Mouse (Mus musculus): ENCODE measurements around the gene Pex10. TPM values are rescaled to one million over a fixed set of nuclear protein-coding genes. Genes with fewer than 3 reads are reported as not detected.
A peak's percentile ranks its signal among the peaks of the same experiment; 100 is the strongest.

Pex10 gene
- polyA plus RNA-seq, 1 experiment from 2014 or later = 10.3 TPM

DNA sequence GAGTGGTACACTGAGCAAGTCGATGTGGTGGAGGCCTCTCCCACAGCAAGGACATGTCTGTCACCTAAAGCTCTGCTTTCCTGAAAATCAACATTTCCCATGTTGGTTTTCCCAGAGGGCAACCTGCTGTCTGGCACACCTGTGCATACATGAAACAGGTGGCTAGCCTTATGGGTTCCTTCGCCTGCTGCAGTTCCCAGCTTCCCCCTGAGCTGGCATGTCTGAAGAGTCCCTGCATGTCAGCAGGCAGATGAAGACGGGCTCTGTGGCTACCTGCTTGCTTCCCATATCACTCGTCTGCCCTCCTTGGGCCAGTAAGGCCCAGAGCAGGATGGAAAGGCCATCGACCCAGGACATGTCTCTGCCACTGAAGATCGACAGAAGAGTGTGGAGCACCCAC, 30.6 kb downstream of the Pex10 start:
- H3K4me3 ChIP-seq = no peak overlapping the region
- ATAC-seq = no peak
- H3K9me3 ChIP-seq (replicated peaks) = no peaks in the 10 kb centered on the region
- WGBS (ENCODE audit: insufficient replicate concordance) = 66% methylated on average over 6 of the region's 6 CpGs
- H3K27me3 ChIP-seq (replicated peaks) = no peaks in the 10 kb centered on the region
- no peak overlapping the region for H3K4me2 ChIP-seq
- H3K9ac ChIP-seq = no peak overlapping the region
- no peak overlapping the region for H3K27ac ChIP-seq
- 0 out of 2 replicates have a peak, but pooled peaks cover 6% of the 10 kb centered on the region for H3K4me1 ChIP-seq
- H3K36me3 ChIP-seq = no peaks in the 10 kb centered on the region

DNA sequence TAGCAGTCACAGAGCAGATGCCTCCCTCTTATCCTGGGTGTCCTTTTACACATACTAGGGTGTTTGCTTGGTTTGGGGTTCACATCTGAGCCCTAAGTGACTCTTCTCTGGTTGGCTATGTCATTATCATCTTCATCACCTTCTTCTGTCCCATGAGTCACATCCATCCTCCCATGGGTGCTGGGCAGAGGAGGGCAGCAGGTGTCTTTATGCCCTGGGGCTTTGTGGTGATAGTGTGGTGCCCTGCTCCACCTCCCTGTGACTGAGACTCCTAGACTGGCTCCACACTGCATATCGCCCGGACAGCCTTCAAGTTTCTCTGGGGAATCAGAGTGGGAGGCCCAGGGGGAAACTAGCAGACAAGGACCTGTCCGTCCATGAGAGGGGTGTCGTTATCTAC, 31.8 kb downstream of the Pex10 start:
- WGBS (ENCODE audit: insufficient replicate concordance) = 57% methylated on average over 4 of the region's 4 CpGs
- 0 out of 2 replicates have a peak, but pooled peaks cover 6% of the 10 kb centered on the region for H3K4me1 ChIP-seq
- no peaks in the 10 kb centered on the region for H3K9me3 ChIP-seq (replicated peaks)
- H3K9ac ChIP-seq = no peak overlapping the region
- no peak overlapping the region for H3K4me3 ChIP-seq
- H3K36me3 ChIP-seq = no peaks in the 10 kb centered on the region
- H3K27ac ChIP-seq = no peak overlapping the region
- no peak for ATAC-seq
- no peak overlapping the region for H3K4me2 ChIP-seq
- no peaks in the 10 kb centered on the region for H3K27me3 ChIP-seq (replicated peaks)

DNA sequence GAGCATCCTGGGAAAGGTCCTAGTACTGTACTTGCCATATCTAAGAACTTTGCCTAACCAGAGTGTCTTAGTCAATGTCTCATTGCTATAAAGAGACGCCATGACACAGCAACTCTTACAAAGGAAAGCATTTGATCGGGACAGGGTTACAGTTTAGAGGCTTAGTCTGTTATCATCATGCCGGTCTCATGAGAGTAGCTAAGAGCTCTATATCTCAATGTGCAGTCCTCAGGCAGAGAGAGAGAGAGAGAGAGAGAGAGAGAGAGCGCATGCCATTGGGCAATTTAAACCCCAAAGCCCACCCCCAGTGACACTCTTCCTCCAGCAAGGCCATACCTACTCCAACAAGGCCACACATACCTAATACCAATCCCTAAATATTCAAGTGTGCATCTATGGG, 41.1 kb downstream of the Pex10 start:
- ATAC-seq = peak; percentile 84
- 41% methylated on average over 4 of the region's 4 CpGs for WGBS (ENCODE audit: insufficient replicate concordance)

DNA sequence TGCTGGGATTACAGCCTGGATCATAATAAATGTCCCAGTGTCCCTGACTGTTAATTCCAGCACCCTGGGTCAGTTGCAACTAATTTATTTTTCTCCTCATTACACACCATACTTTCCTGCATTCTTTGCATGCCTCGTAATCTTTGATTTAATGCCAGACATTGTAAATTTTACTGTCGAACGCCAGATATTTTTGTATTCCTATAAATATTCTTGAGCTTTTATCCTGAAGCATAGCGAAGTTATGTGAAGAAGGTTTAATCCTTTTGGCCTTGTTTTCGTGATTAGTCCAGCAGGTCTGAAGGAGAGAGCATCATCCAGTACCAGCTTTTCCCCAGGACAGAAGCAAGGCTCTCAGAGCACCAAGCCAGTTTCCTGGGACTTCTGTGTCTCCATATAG, 42.7 kb downstream of the Pex10 start:
- H3K27ac ChIP-seq = no peak overlapping the region
- H3K4me3 ChIP-seq = no peak overlapping the region
- no peak overlapping the region for H3K9ac ChIP-seq
- no peak for ATAC-seq
- no peaks in the 10 kb centered on the region for H3K9me3 ChIP-seq (replicated peaks)
- peaks cover 20% of the 10 kb centered on the region for H3K4me1 ChIP-seq
- no peaks in the 10 kb centered on the region for H3K36me3 ChIP-seq
- WGBS (ENCODE audit: insufficient replicate concordance) = 71% methylated on average over 5 of the region's 5 CpGs
- H3K27me3 ChIP-seq (replicated peaks) = no peaks in the 10 kb centered on the region
- no peak overlapping the region for H3K4me2 ChIP-seq

More for the DNA sequence above, 41.1 kb downstream of the Pex10 start:
- Histone ChIP-seq H3K27ac (peak overlapping the region; percentile 71), H3K4me2 (no peak overlapping the region), H3K4me3 (no peak overlapping the region), H3K27me3 (replicated peaks) (no peaks in the 10 kb centered on the region), H3K4me1 (peaks cover 20% of the 10 kb centered on the region), H3K9ac (no peak overlapping the region), H3K9me3 (replicated peaks) (no peaks in the 10 kb centered on the region), H3K36me3 (no peaks in the 10 kb centered on the region)

- Histone ChIP-seq H3K36me3 (no peaks in the 10 kb centered on the region), H3K9me3 (replicated peaks) (no peaks in the 10 kb centered on the region), H3K27me3 (replicated peaks) (no peaks in the 10 kb centered on the region), H3K27ac (no peak overlapping the region), H3K9ac (no peak overlapping the region), H3K4me1 (peaks cover 28% of the 10 kb centered on the region), H3K4me3 (no peak overlapping the region), H3K4me2 (no peak overlapping the region)
- no peak for ATAC-seq
- 68% methylated on average over 8 of the region's 8 CpGs for WGBS (ENCODE audit: insufficient replicate concordance)
Observed at GRCm38 (mm10) chr4:155113766-155114410, 47.1 kb downstream of the Pex10 start.

DNA sequence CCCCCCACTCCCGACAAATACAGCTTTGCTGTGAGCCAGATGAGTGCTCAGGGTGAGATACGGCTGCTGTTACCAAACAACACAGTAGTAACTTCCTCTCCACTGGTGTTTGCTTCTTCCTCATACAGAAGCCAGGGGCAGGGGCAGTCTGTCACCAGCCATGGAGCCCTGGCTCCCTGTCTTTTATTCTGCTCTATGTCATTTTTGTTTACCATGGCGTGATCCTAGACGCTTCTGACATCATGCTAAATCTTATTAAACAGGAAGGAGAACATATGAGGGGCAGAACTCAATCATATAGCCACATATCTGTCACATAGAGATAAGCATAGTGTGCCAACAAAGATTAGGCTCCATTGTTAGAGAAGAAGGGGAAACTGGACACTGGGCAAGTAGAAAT, 49.8 kb downstream of the Pex10 start:
- ATAC-seq = 0 out of 2 replicates have a peak, but pooled peaks have one; percentile 6
- Histone ChIP-seq H3K27me3 (replicated peaks) (no peaks in the 10 kb centered on the region), H3K4me1 (peaks cover 52% of the 10 kb centered on the region), H3K27ac (no peak overlapping the region), H3K36me3 (no peaks in the 10 kb centered on the region), H3K9me3 (replicated peaks) (no peaks in the 10 kb centered on the region), H3K4me2 (0 out of 2 replicates have a peak overlapping the region, but pooled peaks have one; percentile 32), H3K4me3 (no peak overlapping the region), H3K9ac (no peak overlapping the region)
- 13% methylated on average over 4 of the region's 4 CpGs for WGBS (ENCODE audit: insufficient replicate concordance)

GRCm38 (mm10) chr4:155117396-155117978, 50.7 kb downstream of the Pex10 start:
- no peak overlapping the region for H3K9ac ChIP-seq
- H3K27ac ChIP-seq = peak overlapping the region; percentile 70
- no peaks in the 10 kb centered on the region for H3K27me3 ChIP-seq (replicated peaks)
- H3K9me3 ChIP-seq (replicated peaks) = no peaks in the 10 kb centered on the region
- H3K4me1 ChIP-seq = peaks cover 61% of the 10 kb centered on the region
- peak; percentile 87 for ATAC-seq
- WGBS (ENCODE audit: insufficient replicate concordance) = 42% methylated on average over 6 of the region's 6 CpGs
- H3K36me3 ChIP-seq = no peaks in the 10 kb centered on the region
- no peak overlapping the region for H3K4me3 ChIP-seq
- H3K4me2 ChIP-seq = peak overlapping the region; percentile 32

GRCm38 (mm10) chr4:155118278-155118677, 51.5 kb downstream of the Pex10 start:
- Histone ChIP-seq H3K4me2 (no peak overlapping the region; the same call in 1 of the 2 replicates), H3K4me3 (no peak overlapping the region), H3K9ac (no peak overlapping the region), H3K9me3 (replicated peaks) (no peaks in the 10 kb centered on the region), H3K27me3 (replicated peaks) (no peaks in the 10 kb centered on the region), H3K4me1 (peaks cover 68% of the 10 kb centered on the region), H3K36me3 (no peaks in the 10 kb centered on the region), H3K27ac (no peak overlapping the region)
- 86% methylated on average over 10 of the region's 10 CpGs for WGBS (ENCODE audit: insufficient replicate concordance)
- ATAC-seq = no peak

DNA sequence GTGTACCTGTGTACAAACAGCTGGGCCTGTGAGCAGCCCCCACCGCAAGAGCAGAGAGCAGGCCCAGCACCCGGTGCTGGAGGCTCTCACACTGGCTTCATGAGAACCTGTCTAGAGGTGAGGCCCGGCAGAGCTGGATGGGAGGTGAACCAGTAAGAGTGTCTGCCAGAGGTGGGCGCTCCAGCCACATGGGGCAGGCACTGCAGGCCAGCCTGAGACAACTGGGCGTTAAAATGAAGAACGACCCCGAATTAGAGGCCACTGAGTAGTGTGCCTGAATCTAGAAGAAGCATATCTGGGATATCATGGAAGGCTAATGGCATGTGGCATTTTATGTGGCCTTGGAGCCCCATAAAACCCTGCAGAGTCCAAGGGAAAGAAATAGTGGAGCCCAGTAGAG, 53.2 kb downstream of the Pex10 start:
- ATAC-seq = no peak
- H3K27ac ChIP-seq = peak overlapping the region; percentile 56
- no peak overlapping the region; the same call in 1 of the 2 replicates for H3K9ac ChIP-seq
- H3K4me2 ChIP-seq = no peak overlapping the region
- H3K9me3 ChIP-seq (replicated peaks) = no peaks in the 10 kb centered on the region
- WGBS (ENCODE audit: insufficient replicate concordance) = 80% methylated on average over 7 of the region's 7 CpGs
- no peaks in the 10 kb centered on the region for H3K27me3 ChIP-seq (replicated peaks)
- H3K4me3 ChIP-seq = no peak overlapping the region
- H3K4me1 ChIP-seq = peaks cover 82% of the 10 kb centered on the region
- H3K36me3 ChIP-seq = no peaks in the 10 kb centered on the region

GRCm38 (mm10) chr4:155120583-155120982, 53.8 kb downstream of the Pex10 start:
- H3K9ac ChIP-seq = no peak overlapping the region
- no peak overlapping the region for H3K4me3 ChIP-seq
- no peaks in the 10 kb centered on the region for H3K27me3 ChIP-seq (replicated peaks)
- peak overlapping the region; percentile 56 for H3K27ac ChIP-seq
- peaks cover 87% of the 10 kb centered on the region for H3K4me1 ChIP-seq
- no peak overlapping the region for H3K4me2 ChIP-seq
- 44% methylated on average over 5 of the region's 5 CpGs for WGBS (ENCODE audit: insufficient replicate concordance)
- H3K9me3 ChIP-seq (replicated peaks) = no peaks in the 10 kb centered on the region
- ATAC-seq = peak; percentile 43
- no peaks in the 10 kb centered on the region for H3K36me3 ChIP-seq

- no peaks in the 10 kb centered on the region for H3K36me3 ChIP-seq
- no peak overlapping the region for H3K9ac ChIP-seq
- WGBS (ENCODE audit: insufficient replicate concordance) = 87% methylated on average over 6 of the region's 6 CpGs
- peak overlapping the region; percentile 56 for H3K27ac ChIP-seq
- no peak overlapping the region for H3K4me2 ChIP-seq
- no peak overlapping the region for H3K4me3 ChIP-seq
- no peak for ATAC-seq
- H3K27me3 ChIP-seq (replicated peaks) = no peaks in the 10 kb centered on the region
- no peaks in the 10 kb centered on the region for H3K9me3 ChIP-seq (replicated peaks)
- H3K4me1 ChIP-seq = peaks cover 87% of the 10 kb centered on the region
Observed at GRCm38 (mm10) chr4:155121222-155121621, 54.4 kb downstream of the Pex10 start.
